Mouse (Mus musculus) lung, postnatal 14 days (tissue): ENCODE data around the gene Lgr5.
A peak's percentile ranks its signal among the peaks of the same experiment; 100 is the strongest.

Experiments
- DNase-seq: peaks from one replicate; pipeline ENCODE4 v3.0.0; 2021

Lgr5 gene

GRCm38 (mm10) chr10:115492956-115493777 is 94.4 kb downstream of the Lgr5 start:
- no peak for DNase-seq

- DNase-seq: no peak
Observed at GRCm38 (mm10) chr10:115491803-115492510, 95.6 kb downstream of the Lgr5 start.

- DNase-seq: no peak
Observed at GRCm38 (mm10) chr10:115485602-115486001, 102.0 kb downstream of the Lgr5 start.

GRCm38 (mm10) chr10:115484660-115485059 is 102.9 kb downstream of the Lgr5 start:
- no peak for DNase-seq

- peak; percentile 2 for DNase-seq
Observed at GRCm38 (mm10) chr10:115478441-115479141, 109.0 kb downstream of the Lgr5 start.

GRCm38 (mm10) chr10:115476506-115476905 is 111.1 kb downstream of the Lgr5 start:
- no peak for DNase-seq

- no peak for DNase-seq
Observed at GRCm38 (mm10) chr10:115475000-115475550, 112.5 kb downstream of the Lgr5 start.

- no peak for DNase-seq
Observed at GRCm38 (mm10) chr10:115473213-115473961, 114.2 kb downstream of the Lgr5 start.

- DNase-seq: no peak
Observed at GRCm38 (mm10) chr10:115470621-115471334, 116.8 kb downstream of the Lgr5 start.

GRCm38 (mm10) chr10:115469040-115469439 is 118.5 kb downstream of the Lgr5 start:
- DNase-seq: no peak

GRCm38 (mm10) chr10:115468632-115469031 is 118.9 kb downstream of the Lgr5 start:
- DNase-seq: no peak

- DNase-seq: no peak
Observed at GRCm38 (mm10) chr10:115467985-115468384, 119.6 kb downstream of the Lgr5 start.

GRCm38 (mm10) chr10:115465778-115466177 is 121.8 kb downstream of the Lgr5 start:
- no peak for DNase-seq

- DNase-seq: no peak
Observed at GRCm38 (mm10) chr10:115465072-115465471, 122.5 kb downstream of the Lgr5 start.

GRCm38 (mm10) chr10:115462646-115463045 is 124.9 kb downstream of the Lgr5 start:
- DNase-seq: no peak

GRCm38 (mm10) chr10:115457368-115458021 is 130.1 kb downstream of the Lgr5 start:
- DNase-seq: no peak

- DNase-seq: no peak
Observed at GRCm38 (mm10) chr10:115448614-115449013, 139.0 kb downstream of the Lgr5 start.

- no peak for DNase-seq
Observed at GRCm38 (mm10) chr10:115437286-115437685, 150.3 kb downstream of the Lgr5 start.

GRCm38 (mm10) chr10:115425351-115425750 is 162.2 kb downstream of the Lgr5 start:
- no peak for DNase-seq

GRCm38 (mm10) chr10:115421976-115422375 is 165.6 kb downstream of the Lgr5 start:
- DNase-seq: no peak

- no peak for DNase-seq
Observed at GRCm38 (mm10) chr10:115414056-115414455, 173.5 kb downstream of the Lgr5 start.
